Mouse (Mus musculus) midbrain, embryonic 13.5 days (tissue): Measurements from ENCODE around the gene Slc46a3. TPM values are rescaled to one million over a fixed set of nuclear protein-coding genes. Genes with fewer than 3 reads are reported as not detected.
A peak's percentile ranks its signal among the peaks of the same experiment; 100 is the strongest.

ENCODE experiments used
- ATAC-seq: fragments of 200-750 bp; cut with Nextera tagmentation; 2 replicates; pipeline ENCODE4 v1.8.0; 2017; ENCODE audit warnings: mild to moderate bottlenecking, moderate TSS enrichment, moderate library complexity
- H3K27ac ChIP-seq: fragments of 300-500 bp; sonication (generic); 2 replicates; pipeline ENCODE4 v1.5.1; 2015; ENCODE audit warnings: inconsistent platforms, mild to moderate bottlenecking, moderate library complexity
- H3K27me3 ChIP-seq: fragments of 300-500 bp; sonication (generic); 2 replicates; pipeline ENCODE4 v1.6.1; 2015; ENCODE audit warnings: mild to moderate bottlenecking, inconsistent platforms
- H3K36me3 ChIP-seq: fragments of 300-500 bp; sonication (generic); 2 replicates; pipeline ENCODE4 v1.6.1; 2015; ENCODE audit warnings: mild to moderate bottlenecking, inconsistent platforms
- H3K4me1 ChIP-seq: fragments of 300-500 bp; sonication (generic); replicated peaks from 2 replicates; pipeline ENCODE4 v1.6.1; 2015; ENCODE audit warnings: inconsistent platforms
- H3K4me2 ChIP-seq: fragments of 300-500 bp; sonication (generic); replicated peaks from 2 replicates; pipeline ENCODE4 v1.6.1; 2015; ENCODE audit warnings: moderate library complexity, mild to moderate bottlenecking, inconsistent platforms
- H3K4me3 ChIP-seq: fragments of 300-500 bp; sonication (generic); replicated peaks from 2 replicates; pipeline ENCODE4 v1.5.1; 2015; ENCODE audit warnings: mild to moderate bottlenecking, inconsistent platforms
- H3K9ac ChIP-seq: fragments of 300-500 bp; sonication (generic); replicated peaks from 2 replicates; pipeline ENCODE4 v1.6.1; 2015; ENCODE audit warnings: mild to moderate bottlenecking, inconsistent platforms
- H3K9me3 ChIP-seq: fragments of 300-500 bp; sonication (generic); 2 replicates; pipeline ENCODE4 v1.6.1; 2016; ENCODE audit warnings: mild to moderate bottlenecking, inconsistent platforms
- WGBS: fragments of 180-500 bp; shearing (Covaris S2); methylation state at CpG from one replicate; pipeline ENCODE4 v1.1.7; 2015; 5-methylcytosine and 5-hydroxymethylcytosine counted together
- polyA plus RNA-seq: library from polyadenylated mRNA; unstranded; fragments of >200 nt; fragmentation: Nextera tagmentation; extraction: Ambion mirVana; gene quantifications from 2 replicates; pipeline ENCODE4 v1.2.1, GENCODE M21; 2015

Gene Slc46a3
- polyA plus RNA-seq, 1 experiment from 2014 or later = 4.6 TPM

DNA sequence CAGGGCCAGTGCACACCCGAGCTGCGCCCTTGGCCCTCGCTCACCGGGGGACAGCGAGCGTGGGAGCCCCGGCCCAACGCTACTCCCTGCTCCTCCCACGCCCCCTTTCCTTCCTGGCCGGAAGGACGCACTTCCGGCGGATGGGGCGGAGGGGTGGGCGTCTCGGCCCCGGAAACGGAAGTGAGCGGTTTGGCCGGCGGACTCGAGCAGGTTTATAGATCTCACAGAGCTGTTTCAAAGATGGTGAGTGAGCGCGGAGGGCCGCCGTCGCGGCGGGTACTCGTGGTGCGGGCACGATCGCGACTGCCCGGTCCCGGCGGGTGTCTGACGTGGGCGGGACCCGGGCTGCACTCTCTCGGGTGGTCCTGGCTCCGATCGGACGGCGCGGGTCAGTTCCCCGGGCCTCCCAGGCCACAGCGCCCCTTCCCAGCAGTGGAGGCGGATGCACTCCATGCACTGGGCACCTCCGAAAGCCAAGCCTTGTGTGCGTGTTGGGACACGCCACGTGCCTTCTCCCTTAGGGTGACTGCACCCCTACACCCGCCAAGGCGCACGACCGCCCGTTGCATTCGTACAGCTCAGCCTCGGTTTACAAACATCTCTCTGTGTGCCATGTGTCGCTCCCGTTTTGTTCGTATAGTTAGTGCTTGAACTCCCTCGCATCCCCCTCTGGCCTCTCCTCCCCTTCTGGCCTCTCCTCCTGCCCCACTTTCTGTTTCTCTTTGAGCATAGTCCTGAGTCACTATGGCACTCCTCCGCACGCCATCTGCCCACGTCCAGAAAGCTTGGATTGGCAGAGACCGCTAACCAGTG lies 34.0 kb downstream of the Slc46a3 start, which contains the start of gene Pomp:
Pomp (plus strand) TSS at position 13 of the 813 bp plus-strand sequence.
- H3K36me3 ChIP-seq = peaks cover 33% of the 10 kb centered on the region
- peak within 1 kb of the TSS; percentile 98 for H3K4me3 ChIP-seq
- ATAC-seq = peak; percentile 96
- H3K27me3 ChIP-seq = no peaks in the 10 kb centered on the region
- WGBS = under 1% methylated on average over 67 of the region's 68 CpGs
- H3K4me2 ChIP-seq = peak within 1 kb of the TSS; percentile 94
- H3K4me1 ChIP-seq = peaks cover 23% of the 10 kb centered on the region
- H3K9me3 ChIP-seq = no peaks in the 10 kb centered on the region
- peak within 1 kb of the TSS; percentile 78 for H3K27ac ChIP-seq
- peak within 1 kb of the TSS; percentile 89 for H3K9ac ChIP-seq

DNA sequence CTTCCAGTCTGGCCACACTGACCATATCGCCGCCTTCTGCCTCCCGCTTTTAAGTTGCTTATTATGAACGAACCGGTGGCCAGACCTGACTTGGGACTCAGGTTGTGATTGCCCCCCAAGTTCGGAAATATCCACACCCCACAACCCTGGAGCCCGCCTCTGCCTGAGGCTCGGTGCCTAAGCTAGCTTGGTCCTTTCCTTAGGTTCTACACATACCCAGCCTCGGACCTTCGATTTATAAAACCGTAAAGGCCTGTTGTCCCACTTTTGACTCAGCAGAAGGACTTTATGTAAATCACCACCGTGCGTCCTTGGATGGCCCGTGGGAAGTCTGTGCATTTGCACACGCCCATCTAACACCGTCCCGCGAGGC lies 34.6 kb downstream of the Slc46a3 start:
- H3K27ac ChIP-seq = peak overlapping the region; percentile 72
- peak overlapping the region; percentile 94 for H3K4me2 ChIP-seq
- peaks cover 23% of the 10 kb centered on the region for H3K4me1 ChIP-seq
- WGBS = 1% methylated on average over 18 of the region's 18 CpGs
- peak overlapping the region; percentile 98 for H3K4me3 ChIP-seq
- peak overlapping the region; percentile 89 for H3K9ac ChIP-seq
- peak; percentile 77 for ATAC-seq
- H3K27me3 ChIP-seq = no peaks in the 10 kb centered on the region
- H3K36me3 ChIP-seq = peaks cover 29% of the 10 kb centered on the region
- H3K9me3 ChIP-seq = no peaks in the 10 kb centered on the region

DNA sequence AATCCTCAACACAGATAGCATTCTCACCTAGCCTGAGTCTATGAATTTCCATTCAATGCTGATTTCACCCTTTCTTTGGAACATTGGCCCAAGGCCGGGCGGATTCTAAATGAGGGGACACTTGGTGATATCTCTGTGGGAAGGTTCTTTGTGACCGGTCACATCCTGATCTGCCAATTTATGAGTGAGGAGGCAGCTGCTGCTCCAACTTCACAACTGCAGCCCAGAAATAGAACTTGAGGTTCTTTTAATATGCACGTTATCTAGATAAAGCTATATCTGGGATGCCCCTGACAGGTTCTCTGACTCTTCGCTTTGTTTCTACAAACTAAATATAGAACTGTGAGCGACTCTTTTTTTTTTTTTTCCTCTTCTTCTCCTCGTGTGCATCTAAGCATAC lies 44.4 kb downstream of the Slc46a3 start:
- Histone ChIP-seq H3K9ac (no peak overlapping the region), H3K4me3 (no peak overlapping the region), H3K4me1 (0 out of 2 replicates have a peak, but pooled peaks cover 2% of the 10 kb centered on the region), H3K36me3 (no peaks in the 10 kb centered on the region), H3K27me3 (no peaks in the 10 kb centered on the region), H3K9me3 (no peaks in the 10 kb centered on the region), H3K27ac (no peak overlapping the region), H3K4me2 (no peak overlapping the region)
- ATAC-seq = no peak
- WGBS = 82% methylated on average over 7 of the region's 7 CpGs

DNA sequence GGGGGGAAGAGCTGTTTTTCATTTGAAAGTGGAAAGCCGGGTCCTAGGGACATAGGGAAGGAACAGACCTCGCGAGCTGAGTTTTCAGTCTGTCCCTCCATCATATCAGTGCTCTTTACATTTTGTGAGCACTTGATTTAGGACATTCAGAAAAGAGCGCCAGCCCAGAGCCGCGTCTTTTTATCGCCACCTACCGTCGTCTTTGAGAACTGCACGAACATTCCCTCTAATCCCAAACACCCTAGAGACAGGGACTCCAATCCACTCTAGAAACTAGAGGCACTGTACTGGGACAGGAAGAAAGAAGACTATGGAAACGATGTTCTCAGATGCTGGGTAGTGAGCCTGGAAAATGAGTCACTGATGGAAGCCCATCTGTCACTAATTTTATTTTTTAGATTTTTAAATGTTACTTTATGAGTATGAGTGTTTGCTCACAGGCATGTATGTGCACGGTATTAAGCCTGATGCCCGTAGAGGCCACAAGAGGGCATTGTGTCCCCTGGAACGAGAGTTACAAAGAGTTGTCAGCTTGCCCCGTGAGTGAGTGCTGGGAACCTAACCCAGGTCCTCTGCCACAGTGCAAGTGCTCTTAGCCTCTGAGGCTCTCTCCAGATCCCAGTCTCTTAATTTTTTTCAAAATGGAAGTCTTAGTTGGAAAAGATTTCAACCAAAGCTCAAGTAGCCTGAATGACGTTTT lies 46.3 kb downstream of the Slc46a3 start:
- no peaks in the 10 kb centered on the region for H3K36me3 ChIP-seq
- 0 out of 2 replicates have a peak, but pooled peaks cover 2% of the 10 kb centered on the region for H3K4me1 ChIP-seq
- no peak overlapping the region for H3K27ac ChIP-seq
- no peak overlapping the region for H3K9ac ChIP-seq
- H3K27me3 ChIP-seq = no peaks in the 10 kb centered on the region
- H3K9me3 ChIP-seq = no peaks in the 10 kb centered on the region
- H3K4me3 ChIP-seq = no peak overlapping the region
- H3K4me2 ChIP-seq = peak overlapping the region; percentile 36
- WGBS = 25% methylated on average over 16 of the region's 16 CpGs
- ATAC-seq = 0 out of 2 replicates have a peak, but pooled peaks have one; percentile 50

DNA sequence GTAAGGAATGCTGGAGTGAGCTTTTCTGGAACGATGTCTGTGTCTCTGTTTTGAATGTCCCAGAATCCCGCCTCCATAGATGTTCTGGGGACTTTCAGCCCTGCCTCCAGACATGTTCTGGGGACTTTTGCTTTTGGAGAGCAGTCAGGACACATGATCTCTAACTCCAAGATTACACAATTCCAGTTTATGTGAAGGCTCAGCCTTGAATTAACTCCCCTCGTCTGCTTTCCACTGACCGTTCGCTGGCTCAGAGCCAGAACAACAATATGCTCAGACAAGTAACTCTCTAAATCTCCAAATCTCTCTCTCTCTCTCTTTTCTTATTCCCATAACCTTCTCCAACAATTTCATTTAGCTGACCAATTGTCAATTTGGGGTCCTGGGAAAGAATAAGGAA lies 47.3 kb downstream of the Slc46a3 start:
- Histone ChIP-seq H3K9ac (no peak overlapping the region), H3K4me2 (no peak overlapping the region), H3K36me3 (no peaks in the 10 kb centered on the region), H3K4me3 (no peak overlapping the region), H3K4me1 (0 out of 2 replicates have a peak, but pooled peaks cover 2% of the 10 kb centered on the region), H3K9me3 (no peaks in the 10 kb centered on the region), H3K27ac (no peak overlapping the region), H3K27me3 (no peaks in the 10 kb centered on the region)
- WGBS = 57% methylated on average over 5 of the region's 5 CpGs
- no peak for ATAC-seq

DNA sequence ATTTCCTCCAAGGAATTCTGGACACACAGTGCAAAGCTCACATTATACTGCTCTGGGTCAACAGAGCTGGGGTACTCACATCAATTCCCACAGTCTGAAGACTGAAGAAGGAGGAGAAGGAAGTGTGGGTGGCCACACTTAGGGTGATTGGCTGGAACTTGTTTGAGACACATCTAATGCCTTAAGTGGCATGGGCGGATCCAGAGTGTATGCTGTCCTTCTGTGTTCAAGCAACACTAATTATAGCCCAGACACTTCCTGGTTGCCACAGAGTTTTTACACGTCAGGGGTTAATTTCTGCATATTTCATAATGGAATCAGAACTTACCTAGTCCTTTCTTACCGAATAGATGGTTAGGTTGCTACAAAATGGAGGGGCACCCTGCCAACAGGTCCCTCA lies 49.3 kb downstream of the Slc46a3 start:
- Histone ChIP-seq H3K9ac (no peak overlapping the region), H3K4me2 (no peak overlapping the region), H3K9me3 (no peaks in the 10 kb centered on the region), H3K27ac (no peak overlapping the region), H3K27me3 (no peaks in the 10 kb centered on the region), H3K36me3 (no peaks in the 10 kb centered on the region), H3K4me1 (0 out of 2 replicates have a peak, but pooled peaks cover 2% of the 10 kb centered on the region), H3K4me3 (no peak overlapping the region)
- WGBS = 82% methylated on average over 3 of the region's 3 CpGs
- ATAC-seq = no peak

DNA sequence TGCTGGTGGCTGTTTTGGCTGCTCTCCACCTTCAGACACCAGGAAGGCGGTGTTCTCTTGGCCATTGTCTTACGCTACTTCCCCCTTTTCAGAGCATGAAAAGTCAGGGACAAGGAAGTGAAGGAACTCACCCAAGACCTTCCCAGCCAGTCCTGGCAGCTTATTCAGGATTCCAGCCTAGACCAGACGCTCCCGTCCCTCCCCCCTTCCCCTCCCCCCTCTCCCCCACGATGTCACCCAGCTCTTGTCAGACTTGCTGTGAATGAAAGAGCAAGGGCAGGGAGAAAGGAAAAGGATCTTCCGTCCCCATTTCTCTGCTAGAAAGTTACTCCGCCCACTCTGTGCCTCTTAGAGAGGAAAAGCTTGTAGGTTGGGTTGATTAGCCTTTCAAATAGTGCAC lies 51.3 kb downstream of the Slc46a3 start:
- WGBS = 53% methylated on average over 6 of the region's 7 CpGs
- no peak for ATAC-seq
- no peaks in the 10 kb centered on the region for H3K9me3 ChIP-seq

DNA sequence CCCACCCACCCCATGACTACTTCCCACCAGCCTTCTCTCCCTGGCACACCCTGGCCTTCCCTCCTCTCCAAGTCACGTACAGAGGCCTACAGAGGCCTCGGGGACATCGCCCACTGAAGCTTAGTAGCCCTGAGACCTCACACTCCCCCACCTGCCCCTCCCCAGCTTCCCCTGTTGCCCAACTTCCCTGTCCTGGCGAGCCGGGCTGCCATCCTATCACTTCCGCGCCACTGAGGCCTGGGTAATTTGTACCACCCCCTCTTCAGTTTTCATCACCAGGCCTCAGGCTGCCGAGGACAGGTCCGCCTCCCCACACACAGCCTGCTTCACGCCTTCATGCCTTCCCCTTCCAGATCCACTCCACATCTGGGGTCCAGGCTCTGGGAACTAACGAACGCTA lies 55.2 kb downstream of the Slc46a3 start:
- H3K4me3 ChIP-seq = no peak overlapping the region
- H3K27me3 ChIP-seq = no peaks in the 10 kb centered on the region
- peaks cover 6% of the 10 kb centered on the region; the same call in 1 of the 2 replicates for H3K4me1 ChIP-seq
- H3K36me3 ChIP-seq = no peaks in the 10 kb centered on the region
- H3K27ac ChIP-seq = no peak overlapping the region
- WGBS = 84% methylated on average over 12 of the region's 12 CpGs
- ATAC-seq = no peak
- no peak overlapping the region for H3K4me2 ChIP-seq
- no peak overlapping the region for H3K9ac ChIP-seq
- no peaks in the 10 kb centered on the region for H3K9me3 ChIP-seq

More for the DNA sequence above, 51.3 kb downstream of the Slc46a3 start:
- Histone ChIP-seq H3K27me3 (no peaks in the 10 kb centered on the region), H3K9ac (no peak overlapping the region), H3K4me3 (no peak overlapping the region), H3K4me1 (0 out of 2 replicates have a peak, but pooled peaks cover 2% of the 10 kb centered on the region), H3K27ac (no peak overlapping the region), H3K4me2 (no peak overlapping the region), H3K36me3 (no peaks in the 10 kb centered on the region)

DNA sequence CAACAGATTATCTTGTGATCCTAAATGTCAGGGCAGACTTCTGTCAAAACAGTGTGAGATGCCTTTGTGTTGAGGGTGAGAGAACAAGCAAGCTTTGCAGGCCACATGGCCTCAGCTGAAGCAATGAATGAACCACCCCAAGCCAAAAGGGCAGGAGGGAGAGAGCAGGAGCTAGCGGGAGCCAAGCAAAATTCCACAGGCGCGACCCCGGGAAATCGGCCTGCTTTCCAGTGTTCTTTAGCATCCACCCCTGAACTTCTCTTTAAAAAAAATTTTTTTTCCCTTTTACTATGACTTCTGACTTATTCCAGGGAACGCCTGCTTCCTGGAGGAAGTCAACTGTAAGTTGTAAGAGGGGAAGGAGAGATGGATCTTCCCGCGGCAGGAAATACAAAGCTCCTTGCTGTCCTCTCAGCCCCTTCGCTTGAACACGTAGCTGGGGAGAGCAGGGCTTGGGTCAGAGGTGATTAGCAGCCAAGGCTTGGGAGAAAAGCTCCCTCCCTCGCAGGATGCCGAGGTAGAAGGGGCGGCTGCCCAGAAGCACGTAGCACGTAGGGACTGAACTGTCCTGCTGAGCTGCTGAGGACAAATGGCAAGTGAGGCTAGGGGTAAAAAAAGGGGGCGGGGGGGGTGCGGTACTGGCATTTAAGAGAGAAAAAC lies 59.6 kb downstream of the Slc46a3 start:
- Histone ChIP-seq H3K4me2 (peak overlapping the region; percentile 19; the same call in 1 of the 2 replicates), H3K9ac (no peak overlapping the region; the same call in 1 of the 2 replicates), H3K36me3 (no peaks in the 10 kb centered on the region), H3K4me1 (peaks cover 6% of the 10 kb centered on the region; the same call in 1 of the 2 replicates), H3K27ac (no peak overlapping the region), H3K27me3 (no peaks in the 10 kb centered on the region), H3K4me3 (no peak overlapping the region), H3K9me3 (no peaks in the 10 kb centered on the region)
- 5% methylated on average over 17 of the region's 17 CpGs for WGBS
- no peak for ATAC-seq

DNA sequence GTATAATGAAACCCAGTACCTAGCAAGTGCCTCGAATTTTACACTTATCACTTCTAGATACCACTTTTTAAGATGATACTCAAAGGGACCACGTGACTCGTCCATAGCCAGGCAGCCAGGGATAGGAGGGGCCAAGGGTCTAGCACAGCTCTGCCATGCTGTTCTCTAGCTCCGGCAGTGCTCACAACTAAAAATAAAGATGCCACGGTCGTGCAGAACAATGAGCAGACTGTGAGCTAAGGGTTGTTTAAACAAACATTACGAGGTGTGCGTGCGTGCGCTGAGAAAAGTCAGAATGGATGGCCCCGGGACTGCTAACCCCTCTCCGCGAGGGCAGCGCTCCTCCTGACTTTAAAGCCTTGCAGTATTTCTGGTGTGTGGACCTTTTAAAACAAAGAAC lies 61.8 kb downstream of the Slc46a3 start:
- Histone ChIP-seq H3K9me3 (no peaks in the 10 kb centered on the region), H3K27ac (no peak overlapping the region), H3K4me3 (no peak overlapping the region), H3K27me3 (no peaks in the 10 kb centered on the region), H3K4me1 (peaks cover 6% of the 10 kb centered on the region; the same call in 1 of the 2 replicates), H3K36me3 (no peaks in the 10 kb centered on the region), H3K4me2 (no peak overlapping the region), H3K9ac (no peak overlapping the region)
- WGBS = 58% methylated on average over 14 of the region's 14 CpGs
- no peak for ATAC-seq

DNA sequence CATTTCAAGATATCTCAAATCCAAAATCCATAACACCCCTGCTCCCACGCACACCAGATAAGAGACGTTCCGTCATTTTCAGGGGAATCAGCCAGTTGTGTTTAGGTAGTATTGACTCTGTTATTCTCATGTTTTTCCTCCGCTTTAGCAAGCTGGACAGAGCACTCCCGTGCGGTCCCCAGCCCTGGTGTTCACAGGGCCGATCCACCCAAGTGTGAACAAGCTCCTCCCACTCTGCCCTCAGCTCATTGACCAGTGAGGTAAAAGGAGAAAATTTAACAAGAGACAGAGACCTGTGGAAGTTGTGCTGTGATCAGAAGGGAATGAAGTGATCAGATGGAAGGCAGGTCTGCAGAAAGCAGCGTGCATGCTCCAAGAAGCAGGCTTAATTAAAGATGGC lies 65.8 kb downstream of the Slc46a3 start:
- no peaks in the 10 kb centered on the region for H3K36me3 ChIP-seq
- H3K4me3 ChIP-seq = no peak overlapping the region
- no peak overlapping the region for H3K4me2 ChIP-seq
- H3K27ac ChIP-seq = no peak overlapping the region
- no peak for ATAC-seq
- no peaks in the 10 kb centered on the region for H3K9me3 ChIP-seq
- H3K9ac ChIP-seq = no peak overlapping the region
- H3K4me1 ChIP-seq = peaks cover 4% of the 10 kb centered on the region; the same call in 1 of the 2 replicates
- 56% methylated on average over 8 of the region's 8 CpGs for WGBS
- H3K27me3 ChIP-seq = no peaks in the 10 kb centered on the region
